Mouse (Mus musculus): ENCODE results near the gene Klf14. TPM values are rescaled to one million over a fixed set of nuclear protein-coding genes. Genes with fewer than 3 reads are reported as not detected.

Gene Klf14
- polyA plus RNA-seq, 1 experiment = not detected

GRCm38 (mm10) chr6:30972121-30972520 is 13.2 kb upstream of the Klf14 start:
- no peaks in the 10 kb centered on the region for H3K36me3 ChIP-seq (ENCODE audit: control insufficient read depth, insufficient read depth, low read length)
- peaks cover 11% of the 10 kb centered on the region for H3K27me3 ChIP-seq (ENCODE audit: control insufficient read depth, insufficient read depth, low read length)
- 72% methylated on average over 1 of the region's 1 CpGs for WGBS
- TF ChIP-seq CTCF (IDR thresholded peaks at IDR 0.05; ENCODE audit: extremely low read depth, insufficient read length, insufficient replicate concordance, low read depth, low read length) (no peak), POLR2A (IDR thresholded peaks at IDR 0.05; ENCODE audit: low read depth, low read length) (no peak)
- no peaks in the 10 kb centered on the region for H3K4me1 ChIP-seq (ENCODE audit: control insufficient read depth, insufficient read depth, insufficient read length, low read length)
- no peak overlapping the region for H3K4me3 ChIP-seq (ENCODE audit: low read depth, low read length)
- H3K27ac ChIP-seq (ENCODE audit: insufficient read depth, low read depth, low read length) = no peak overlapping the region

DNA sequence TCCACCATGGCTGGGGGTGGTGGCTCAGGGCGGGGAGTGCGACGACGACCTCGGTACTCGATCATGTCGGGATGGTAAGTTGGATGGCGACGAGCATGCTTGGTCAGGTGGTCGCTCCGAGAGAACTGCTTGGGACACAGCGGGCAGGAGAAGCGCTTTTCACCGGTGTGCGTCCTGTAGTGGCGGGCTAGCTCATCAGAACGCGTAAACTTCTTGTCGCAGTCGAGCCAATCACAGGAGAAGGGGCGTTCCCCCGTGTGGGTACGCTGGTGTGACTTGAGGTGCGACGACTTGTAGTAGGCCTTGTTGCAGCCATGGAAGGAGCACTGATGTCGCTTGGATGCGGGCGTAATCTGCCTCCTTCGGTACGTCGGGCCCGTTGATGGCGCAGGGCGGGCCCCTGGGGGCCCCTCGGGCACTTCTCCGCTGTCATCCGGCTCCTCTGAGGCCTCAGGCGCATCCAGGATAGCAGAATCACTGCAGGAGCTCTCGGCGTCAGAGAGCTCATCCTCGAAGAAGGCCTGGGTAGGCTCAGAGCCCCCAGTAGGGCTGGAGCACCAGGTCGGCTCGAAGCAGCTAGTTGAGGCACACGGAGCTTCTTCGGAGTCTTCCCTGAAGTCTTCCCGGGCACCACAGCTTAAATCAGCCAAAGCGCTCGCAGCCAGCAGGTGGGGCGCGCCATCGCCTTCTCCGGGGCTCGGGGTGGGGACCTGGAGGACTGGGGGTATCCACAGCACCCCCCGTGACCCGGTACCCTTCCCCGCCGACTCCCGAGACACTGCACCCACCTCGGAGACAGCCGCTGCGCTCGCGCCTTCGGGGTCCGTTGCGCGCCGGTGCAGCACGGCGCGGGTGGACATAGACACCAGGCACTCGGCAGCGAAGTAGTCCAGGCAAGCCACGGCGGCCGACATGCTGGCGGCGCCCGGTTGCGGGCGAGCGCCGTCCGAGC is 818 bp downstream of the Klf14 start:
- TF ChIP-seq POLR2A (IDR thresholded peaks at IDR 0.05; ENCODE audit: low read depth, low read length) = no peak
- TF ChIP-seq CTCF (IDR thresholded peaks at IDR 0.05; ENCODE audit: extremely low read depth, insufficient read length, insufficient replicate concordance, low read depth, low read length) = no peak
- Histone ChIP-seq H3K4me1 (ENCODE audit: control insufficient read depth, insufficient read depth, insufficient read length, low read length) (no peaks in the 10 kb centered on the region), H3K27me3 (ENCODE audit: control insufficient read depth, insufficient read depth, low read length) (peaks cover 31% of the 10 kb centered on the region), H3K27ac (ENCODE audit: insufficient read depth, low read depth, low read length) (no peak overlapping the region), H3K4me3 (ENCODE audit: low read depth, low read length) (peak overlapping the region; percentile 50), H3K36me3 (ENCODE audit: control insufficient read depth, insufficient read depth, low read length) (no peaks in the 10 kb centered on the region)
- whole genome bisulfite sequencing = 7% methylated on average over 84 of the region's 84 CpGs

GRCm38 (mm10) chr6:30939264-30939663 is 19.6 kb downstream of the Klf14 start:
- WGBS = 66% methylated on average over 5 of the region's 5 CpGs
- Histone ChIP-seq H3K4me1 (ENCODE audit: control insufficient read depth, insufficient read depth, insufficient read length, low read length) (no peaks in the 10 kb centered on the region), H3K36me3 (ENCODE audit: control insufficient read depth, insufficient read depth, low read length) (no peaks in the 10 kb centered on the region)

DNA sequence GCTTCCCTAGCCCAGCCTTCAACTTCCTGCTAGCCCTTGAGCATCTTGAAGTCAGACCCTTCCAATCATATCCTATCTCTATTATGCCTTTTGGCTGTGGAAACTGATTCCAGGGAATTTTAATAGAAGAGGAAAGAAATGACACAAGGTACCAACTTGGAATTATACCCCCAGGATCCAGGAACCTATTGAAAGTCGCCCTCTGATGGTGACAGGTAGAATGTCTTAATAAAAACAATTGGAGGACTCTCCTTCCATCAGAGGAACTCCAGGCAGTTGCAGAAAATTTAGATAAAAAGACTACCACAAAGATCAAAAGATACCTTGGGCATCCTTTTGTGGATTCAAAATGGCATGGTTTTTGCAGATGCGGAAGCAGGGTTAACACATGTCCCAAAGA is 36.1 kb downstream of the Klf14 start:
- Histone ChIP-seq H3K4me3 (ENCODE audit: low read depth, low read length) (no peak overlapping the region), H3K27me3 (ENCODE audit: control insufficient read depth, insufficient read depth, low read length) (peaks cover 3% of the 10 kb centered on the region; the same call in 1 of the 2 replicates), H3K4me1 (ENCODE audit: control insufficient read depth, insufficient read depth, insufficient read length, low read length) (0 out of 2 replicates have a peak, but pooled peaks cover 2% of the 10 kb centered on the region), H3K36me3 (ENCODE audit: control insufficient read depth, insufficient read depth, low read length) (no peaks in the 10 kb centered on the region), H3K27ac (ENCODE audit: insufficient read depth, low read depth, low read length) (no peak overlapping the region)
- 43% methylated on average over 2 of the region's 2 CpGs for WGBS
- no peak for TF ChIP-seq CTCF (IDR thresholded peaks at IDR 0.05; ENCODE audit: extremely low read depth, insufficient read length, insufficient replicate concordance, low read depth, low read length)
- TF ChIP-seq POLR2A (IDR thresholded peaks at IDR 0.05; ENCODE audit: low read depth, low read length) = no peak

More at GRCm38 (mm10) chr6:30939264-30939663, 19.6 kb downstream of the Klf14 start:
- H3K27me3 ChIP-seq (ENCODE audit: control insufficient read depth, insufficient read depth, low read length) = no peaks in the 10 kb centered on the region
- no peak overlapping the region for H3K27ac ChIP-seq (ENCODE audit: insufficient read depth, low read depth, low read length)
- TF ChIP-seq CTCF (IDR thresholded peaks at IDR 0.05; ENCODE audit: extremely low read depth, insufficient read length, insufficient replicate concordance, low read depth, low read length) (no peak), POLR2A (IDR thresholded peaks at IDR 0.05; ENCODE audit: low read depth, low read length) (no peak)
- H3K4me3 ChIP-seq (ENCODE audit: low read depth, low read length) = no peak overlapping the region

- H3K4me1 ChIP-seq (ENCODE audit: control insufficient read depth, insufficient read depth, insufficient read length, low read length) = 0 out of 2 replicates have a peak, but pooled peaks cover 2% of the 10 kb centered on the region
- peaks cover 3% of the 10 kb centered on the region; the same call in 1 of the 2 replicates for H3K27me3 ChIP-seq (ENCODE audit: control insufficient read depth, insufficient read depth, low read length)
- no peak overlapping the region for H3K4me3 ChIP-seq (ENCODE audit: low read depth, low read length)
- 71% methylated on average over 10 of the region's 11 CpGs for WGBS
- H3K36me3 ChIP-seq (ENCODE audit: control insufficient read depth, insufficient read depth, low read length) = no peaks in the 10 kb centered on the region
- H3K27ac ChIP-seq (ENCODE audit: insufficient read depth, low read depth, low read length) = no peak overlapping the region
- TF ChIP-seq CTCF (IDR thresholded peaks at IDR 0.05; ENCODE audit: extremely low read depth, insufficient read length, insufficient replicate concordance, low read depth, low read length) (no peak), POLR2A (IDR thresholded peaks at IDR 0.05; ENCODE audit: low read depth, low read length) (no peak)
These were observed 37.1 kb downstream of the Klf14 start for GRCm38 (mm10) chr6:30921826-30922225.

- WGBS = 43% methylated on average over 21 of the region's 21 CpGs
- Histone ChIP-seq H3K4me3 (ENCODE audit: low read depth, low read length) (peak overlapping the region; percentile 31; the same call in 1 of the 2 replicates), H3K4me1 (ENCODE audit: control insufficient read depth, insufficient read depth, insufficient read length, low read length) (0 out of 2 replicates have a peak, but pooled peaks cover 2% of the 10 kb centered on the region), H3K27me3 (ENCODE audit: control insufficient read depth, insufficient read depth, low read length) (peaks cover 3% of the 10 kb centered on the region; the same call in 1 of the 2 replicates), H3K27ac (ENCODE audit: insufficient read depth, low read depth, low read length) (no peak overlapping the region), H3K36me3 (ENCODE audit: control insufficient read depth, insufficient read depth, low read length) (no peaks in the 10 kb centered on the region)
- TF ChIP-seq CTCF (IDR thresholded peaks at IDR 0.05; ENCODE audit: extremely low read depth, insufficient read length, insufficient replicate concordance, low read depth, low read length) (no peak), POLR2A (IDR thresholded peaks at IDR 0.05; ENCODE audit: low read depth, low read length) (no peak)
These were observed 37.8 kb downstream of the Klf14 start for GRCm38 (mm10) chr6:30920834-30921675.

Data from small intestine, adult 2 months (tissue).